Mouse (Mus musculus) heart, adult 2 months (tissue): Measurements from ENCODE around the gene Bola3. TPM values are rescaled to one million over a fixed set of nuclear protein-coding genes. Genes with fewer than 3 reads are reported as not detected.
A peak's percentile ranks its signal among the peaks of the same experiment; 100 is the strongest.

Experiments used
- DNase-seq, 2 experiments: peaks; one replicate each; pipeline ENCODE4 v3.0.0; 2021
- H3K27ac ChIP-seq: fragments of 200-600 bp; 2 replicates; pipeline ENCODE4 v1.8.1; 2022
- H3K27me3 ChIP-seq: fragments of 200-500 bp; 2 replicates; pipeline ENCODE4 v1.6.1; 2012; ENCODE audit warnings: mild to moderate bottlenecking, low read length, inconsistent platforms, mixed read lengths; ENCODE audit not compliant: control insufficient read depth, insufficient read depth
- H3K36me3 ChIP-seq: fragments of 200-500 bp; 2 replicates; pipeline ENCODE4 v1.6.1; 2012; ENCODE audit warnings: low read length, inconsistent platforms; ENCODE audit not compliant: control insufficient read depth, insufficient read depth
- H3K4me1 ChIP-seq: fragments of 200-500 bp; 2 replicates; pipeline ENCODE4 v1.6.1; 2011; ENCODE audit warnings: low read length; ENCODE audit not compliant: control insufficient read depth, insufficient read depth
- H3K4me3 ChIP-seq: fragments of 200-600 bp; 2 replicates; pipeline ENCODE4 v1.8.1; 2022
- H3K79me2 ChIP-seq: fragments of 200-500 bp; replicated peaks from 2 replicates; pipeline ENCODE4 v1.6.1; 2012; ENCODE audit warnings: mild to moderate bottlenecking, inconsistent platforms, low read length, moderate library complexity, mixed read lengths; ENCODE audit not compliant: control insufficient read depth, insufficient read depth
- H3K9ac ChIP-seq: fragments of 200-500 bp; 2 replicates; pipeline ENCODE4 v1.6.1; 2012; ENCODE audit warnings: low read depth, mild to moderate bottlenecking, control low read depth, inconsistent platforms, low read length, mixed read lengths
- CTCF ChIP-seq: fragments of 200-600 bp; IDR thresholded peaks from 2 replicates; pipeline ENCODE4 v1.8.1; 2022; ENCODE audit warnings: antibody characterized with exemption, mild to moderate bottlenecking, moderate library complexity
- EP300 ChIP-seq: fragments of 200-500 bp; IDR thresholded peaks from 2 replicates; pipeline ENCODE4 v1.6.1; 2011; ENCODE audit warnings: low read depth, low read length, control low read depth; ENCODE audit not compliant: insufficient read depth
- POLR2A ChIP-seq: fragments of 200-500 bp; IDR thresholded peaks from 2 replicates; pipeline ENCODE4 v1.6.1; 2011; ENCODE audit warnings: mild to moderate bottlenecking, low read depth, low read length, control low read depth; ENCODE audit not compliant: insufficient read depth
- WGBS: fragments of 180-500 bp; shearing (Covaris S2); methylation state at CpG from one replicate; pipeline ENCODE4 v1.1.7; 2018; 5-methylcytosine and 5-hydroxymethylcytosine counted together
- intact Hi-C: fragments of 180-260 bp; cut with DNase I; formaldehyde crosslinking; loops from one replicate; pipeline ENCODE4 v1.15.1; 2025
- long read RNA-seq: library from polyadenylated mRNA; stranded (forward); transcript quantifications from one replicate; pipeline ENCODE4 v2.0.0, GENCODE M21; 2021
- polyA plus RNA-seq: library from polyadenylated mRNA; depleted of rRNA; stranded (reverse); fragments of >200 nt; gene quantifications from 2 replicates; pipeline ENCODE4 v1.2.3, GENCODE M21; 2012; rRNA removed
- total RNA-seq, 2 experiments: library from RNA; stranded (reverse); gene quantifications; 2 replicates each; pipeline ENCODE4 v1.2.3; 2021

Bola3 gene
- total RNA-seq, result 100 to 1,000 TPM; 396 to 406 TPM
- 91.1 and 159 TPM in 2 replicates for polyA plus RNA-seq
- long read RNA-seq, transcript Bola3-207 (4 exons, 2,312 nt), result major isoform, 384 of 447 reads
- long read RNA-seq, partial matches to known transcripts, result 2 of 447 reads
- long read RNA-seq, other reads (novel, unspliced or antisense), result 57 of 447 reads

- Histone ChIP-seq H3K9ac (peak within 1 kb of the TSS; percentile 96), H3K4me3 (peak within 1 kb of the TSS; percentile 94), H3K4me1 (peaks cover 3% of the 10 kb centered on the region), H3K36me3 (no peaks in the 10 kb centered on the region), H3K79me2 (no peaks in the 10 kb centered on the region), H3K27me3 (no peaks in the 10 kb centered on the region), H3K27ac (peak within 1 kb of the TSS; percentile 89)
- intact Hi-C loops, result loop anchor here (1.0 to 5.0 kb wide), 4 partner anchors 23 to 352 kb away; partner anchors contain the start of genes Dguok, Mob1a and Stambp
- 35% methylated on average over 6 of the region's 6 CpGs for whole genome bisulfite sequencing
- no peak for DNase-seq
- no peak for TF ChIP-seq CTCF
- no peak for TF ChIP-seq POLR2A
Measured at GRCm38 (mm10) chr6:83348873-83349272, at the start of gene Bola3. Gene Bola3, plus strand, starts transcription at chr6:83349147.

- WGBS, result 48% methylated on average over 7 of the region's 7 CpGs
- no peaks in the 10 kb centered on the region for H3K79me2 ChIP-seq
- no peak for DNase-seq
- H3K4me3 ChIP-seq, result no peak overlapping the region
- no peaks in the 10 kb centered on the region for H3K36me3 ChIP-seq
- intact Hi-C loops, result no loop called here
- H3K4me1 ChIP-seq, result peaks cover 2% of the 10 kb centered on the region; the same call in 1 of the 2 replicates
- H3K27ac ChIP-seq, result no peak overlapping the region
- no peaks in the 10 kb centered on the region for H3K27me3 ChIP-seq
- no peak overlapping the region for H3K9ac ChIP-seq
- no peak for TF ChIP-seq POLR2A
- no peak for TF ChIP-seq EP300
- TF ChIP-seq CTCF, result no peak
Measured at GRCm38 (mm10) chr6:83300447-83301229, 48.3 kb upstream of the Bola3 start.

- no peaks in the 10 kb centered on the region for H3K79me2 ChIP-seq
- no peaks in the 10 kb centered on the region for H3K36me3 ChIP-seq
- intact Hi-C loops, result no loop called here
- H3K9ac ChIP-seq, result no peak overlapping the region
- TF ChIP-seq CTCF, result no peak
- no peak for TF ChIP-seq POLR2A
- TF ChIP-seq EP300, result no peak
- peaks cover 2% of the 10 kb centered on the region; the same call in 1 of the 2 replicates for H3K4me1 ChIP-seq
- H3K27ac ChIP-seq, result no peak overlapping the region
- WGBS, result 82% methylated on average over 2 of the region's 2 CpGs
- no peak overlapping the region for H3K4me3 ChIP-seq
- H3K27me3 ChIP-seq, result no peaks in the 10 kb centered on the region
- no peak for DNase-seq
Measured at GRCm38 (mm10) chr6:83301294-83301693, 47.7 kb upstream of the Bola3 start.

- no peak overlapping the region for H3K9ac ChIP-seq
- H3K4me1 ChIP-seq, result peaks cover 2% of the 10 kb centered on the region; the same call in 1 of the 2 replicates
- H3K27ac ChIP-seq, result no peak overlapping the region
- intact Hi-C loops, result no loop called here
- H3K27me3 ChIP-seq, result no peaks in the 10 kb centered on the region
- WGBS, result 57% methylated on average over 5 of the region's 5 CpGs
- TF ChIP-seq POLR2A (no peak), EP300 (no peak), CTCF (no peak)
- no peaks in the 10 kb centered on the region for H3K36me3 ChIP-seq
- H3K4me3 ChIP-seq, result no peak overlapping the region
- peak in 1 of 2 experiments; percentile 17 for DNase-seq
- no peaks in the 10 kb centered on the region for H3K79me2 ChIP-seq
Measured at GRCm38 (mm10) chr6:83302264-83302663, 46.7 kb upstream of the Bola3 start.

- WGBS, result 93% methylated on average over 7 of the region's 7 CpGs
Measured at GRCm38 (mm10) chr6:83309017-83309416, 39.9 kb upstream of the Bola3 start.

GRCm38 (mm10) chr6:83311206-83311605 lies 37.7 kb upstream of the Bola3 start:
- 90% methylated on average over 11 of the region's 11 CpGs for WGBS
- no peaks in the 10 kb centered on the region for H3K36me3 ChIP-seq

More at GRCm38 (mm10) chr6:83309017-83309416, 39.9 kb upstream of the Bola3 start:
- Histone ChIP-seq H3K9ac (no peak overlapping the region), H3K36me3 (no peaks in the 10 kb centered on the region), H3K27me3 (no peaks in the 10 kb centered on the region), H3K4me3 (no peak overlapping the region), H3K4me1 (no peaks in the 10 kb centered on the region), H3K79me2 (no peaks in the 10 kb centered on the region), H3K27ac (no peak overlapping the region)
- peak; percentile 16; the same call in 1 of the 2 replicates for TF ChIP-seq CTCF
- TF ChIP-seq EP300, result no peak
- no peak for TF ChIP-seq POLR2A
- DNase-seq, result no peak
- intact Hi-C loops, result no loop called here

More at GRCm38 (mm10) chr6:83311206-83311605, 37.7 kb upstream of the Bola3 start:
- Histone ChIP-seq H3K9ac (no peak overlapping the region), H3K27me3 (no peaks in the 10 kb centered on the region), H3K79me2 (no peaks in the 10 kb centered on the region), H3K27ac (no peak overlapping the region), H3K4me3 (no peak overlapping the region), H3K4me1 (no peaks in the 10 kb centered on the region)
- intact Hi-C loops, result no loop called here
- TF ChIP-seq EP300 (no peak), POLR2A (no peak), CTCF (no peak)
- no peak for DNase-seq
